Mouse (Mus musculus) gastrocnemius, postnatal 14 days (tissue): ENCODE measurements around the gene C1ql4. TPM values are rescaled to one million over a fixed set of nuclear protein-coding genes. Genes with fewer than 3 reads are reported as not detected.

ENCODE experiments used
- DNase-seq: peaks from one replicate; pipeline ENCODE4 v3.0.0; 2021; ENCODE audit warnings: mixed read lengths
- intact Hi-C: fragments of 180-260 bp; cut with DNase I; formaldehyde crosslinking; loops from one replicate; pipeline ENCODE4 v1.15.1; 2025; ENCODE audit warnings: low total_unique reads
- total RNA-seq, 2 experiments: library from RNA; stranded (reverse); gene quantifications; 2 replicates each; pipeline ENCODE4 v1.2.3; 2021

Gene C1ql4
- total RNA-seq, 2 experiments from 2014 or later = not detected

DNA sequence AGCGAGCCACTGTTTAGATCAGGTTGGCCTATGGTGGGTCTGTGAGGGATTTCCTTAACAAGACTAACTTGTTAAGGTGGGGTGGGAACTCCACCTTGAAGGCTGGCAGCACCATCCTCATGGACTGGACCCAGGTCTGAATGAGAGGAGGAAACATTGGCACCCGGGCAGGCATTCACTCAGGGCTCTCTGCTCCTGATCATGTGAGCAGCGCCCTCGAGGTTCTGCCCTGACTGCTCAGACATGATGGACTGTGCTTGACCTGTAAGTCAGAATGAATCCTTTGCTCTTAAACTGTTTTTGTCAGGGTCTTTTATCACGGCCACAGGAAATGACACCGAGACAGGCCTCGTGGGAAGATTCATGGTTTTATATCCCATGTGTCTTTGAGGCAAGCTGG is 17.6 kb upstream of the C1ql4 start:
- no peak for DNase-seq
- intact Hi-C loops = no loop called here

GRCm38 (mm10) chr15:99099984-99100383 is 12.4 kb upstream of the C1ql4 start:
- no peak for DNase-seq
- intact Hi-C loops = no loop called here

DNA sequence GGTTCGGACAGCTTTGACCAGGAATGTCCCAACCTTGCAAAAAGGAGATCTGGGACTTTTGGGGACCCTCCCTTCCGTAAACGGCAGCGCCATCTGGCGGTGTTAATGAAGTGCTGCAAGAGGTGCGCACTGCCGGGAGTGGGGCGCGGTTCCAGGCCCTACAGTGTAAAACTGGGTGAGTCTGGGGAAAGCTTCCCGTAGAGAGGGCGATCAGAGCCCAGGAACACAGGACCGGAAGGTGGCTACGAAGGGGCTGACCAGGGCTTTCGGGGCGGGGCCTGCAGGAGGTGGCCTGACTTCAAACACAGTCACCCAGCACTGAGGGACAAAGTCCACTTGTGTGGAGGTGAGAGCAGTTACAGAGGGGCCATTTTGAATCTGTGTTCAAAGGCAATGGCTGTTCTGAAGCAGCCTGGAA is 11.5 kb upstream of the C1ql4 start:
- peak; percentile 66 for DNase-seq
- intact Hi-C loops = no loop called here

GRCm38 (mm10) chr15:99098493-99098861 is 10.9 kb upstream of the C1ql4 start:
- no peak for DNase-seq
- intact Hi-C loops = no loop called here

GRCm38 (mm10) chr15:99097840-99098492 is 10.3 kb upstream of the C1ql4 start:
- intact Hi-C loops = no loop called here
- no peak for DNase-seq

- no peak for DNase-seq
- intact Hi-C loops = no loop called here
Measured at GRCm38 (mm10) chr15:99096831-99097500, 9.3 kb upstream of the C1ql4 start.

DNA sequence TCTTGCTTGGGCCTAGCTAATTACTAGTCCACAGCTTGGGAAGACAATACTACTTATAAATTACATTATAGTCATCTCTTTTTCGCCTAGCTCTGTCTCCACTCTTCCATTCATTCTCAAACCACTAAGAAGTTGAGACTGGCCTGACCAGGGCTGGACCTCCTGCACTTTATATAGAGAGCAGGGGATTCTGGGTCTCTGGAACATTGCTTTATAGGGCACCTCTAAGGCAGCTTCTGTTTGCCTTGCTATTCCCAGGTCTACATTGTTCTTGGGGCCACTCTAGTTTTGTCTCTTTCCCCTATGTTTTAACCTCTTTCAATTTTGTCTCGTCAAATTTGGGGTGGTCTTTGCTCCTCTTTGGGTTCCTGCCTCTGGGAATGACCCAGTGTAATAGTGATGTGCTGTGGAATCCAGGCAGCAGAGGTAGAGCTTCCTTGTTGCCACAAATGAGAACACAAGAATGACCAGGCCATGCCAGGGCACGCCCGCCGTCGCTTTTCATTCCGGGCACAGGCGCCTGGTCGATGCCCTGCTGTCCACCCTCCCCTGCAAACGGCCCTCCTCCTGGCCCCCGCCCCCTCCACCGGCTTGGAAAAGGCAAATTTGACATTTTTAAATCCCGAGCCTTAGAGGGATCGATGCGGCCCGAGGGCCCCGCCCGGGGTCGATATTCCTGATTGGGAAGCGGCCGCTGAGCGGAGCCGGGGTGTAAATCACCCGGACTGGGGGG is 8.6 kb upstream of the C1ql4 start:
- intact Hi-C loops = no loop called here
- DNase-seq = no peak

GRCm38 (mm10) chr15:99095356-99095755 is 7.7 kb upstream of the C1ql4 start:
- DNase-seq = no peak
- intact Hi-C loops = no loop called here

DNA sequence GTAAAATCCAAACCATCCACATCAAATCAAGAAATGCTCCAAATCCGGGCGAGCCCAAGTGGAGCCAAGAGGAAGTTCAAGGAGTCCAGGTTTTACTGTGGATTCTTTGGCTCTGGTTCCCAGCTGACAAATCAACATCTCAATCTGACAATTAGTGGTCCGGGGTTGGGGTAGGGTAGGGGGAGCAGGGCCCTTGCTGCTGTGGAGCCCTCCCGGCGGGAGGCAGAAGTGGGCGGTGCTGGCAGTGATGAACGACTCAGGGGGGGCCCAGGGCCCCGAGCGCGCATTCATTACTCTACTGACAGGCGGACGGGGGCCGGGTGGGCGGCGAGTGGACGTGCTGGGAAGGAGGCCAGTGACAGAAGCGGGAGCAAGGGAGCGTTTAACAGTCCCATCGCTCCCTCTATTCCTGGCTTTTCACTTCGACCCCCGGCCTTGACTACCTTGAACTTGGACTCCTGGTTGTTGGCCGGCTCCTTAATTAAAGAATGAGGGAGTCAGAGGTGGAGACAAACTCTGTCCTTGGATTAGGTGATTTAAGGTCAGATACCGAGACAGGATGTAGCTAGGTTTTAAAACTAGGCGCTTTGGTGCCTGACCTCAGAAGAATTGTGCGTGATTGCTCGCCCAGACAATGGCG is 7.1 kb upstream of the C1ql4 start:
- intact Hi-C loops = loop anchor here (5.0 kb wide), 1 partner anchor 42 kb away; no protein-coding TSS in a partner anchor

DNA sequence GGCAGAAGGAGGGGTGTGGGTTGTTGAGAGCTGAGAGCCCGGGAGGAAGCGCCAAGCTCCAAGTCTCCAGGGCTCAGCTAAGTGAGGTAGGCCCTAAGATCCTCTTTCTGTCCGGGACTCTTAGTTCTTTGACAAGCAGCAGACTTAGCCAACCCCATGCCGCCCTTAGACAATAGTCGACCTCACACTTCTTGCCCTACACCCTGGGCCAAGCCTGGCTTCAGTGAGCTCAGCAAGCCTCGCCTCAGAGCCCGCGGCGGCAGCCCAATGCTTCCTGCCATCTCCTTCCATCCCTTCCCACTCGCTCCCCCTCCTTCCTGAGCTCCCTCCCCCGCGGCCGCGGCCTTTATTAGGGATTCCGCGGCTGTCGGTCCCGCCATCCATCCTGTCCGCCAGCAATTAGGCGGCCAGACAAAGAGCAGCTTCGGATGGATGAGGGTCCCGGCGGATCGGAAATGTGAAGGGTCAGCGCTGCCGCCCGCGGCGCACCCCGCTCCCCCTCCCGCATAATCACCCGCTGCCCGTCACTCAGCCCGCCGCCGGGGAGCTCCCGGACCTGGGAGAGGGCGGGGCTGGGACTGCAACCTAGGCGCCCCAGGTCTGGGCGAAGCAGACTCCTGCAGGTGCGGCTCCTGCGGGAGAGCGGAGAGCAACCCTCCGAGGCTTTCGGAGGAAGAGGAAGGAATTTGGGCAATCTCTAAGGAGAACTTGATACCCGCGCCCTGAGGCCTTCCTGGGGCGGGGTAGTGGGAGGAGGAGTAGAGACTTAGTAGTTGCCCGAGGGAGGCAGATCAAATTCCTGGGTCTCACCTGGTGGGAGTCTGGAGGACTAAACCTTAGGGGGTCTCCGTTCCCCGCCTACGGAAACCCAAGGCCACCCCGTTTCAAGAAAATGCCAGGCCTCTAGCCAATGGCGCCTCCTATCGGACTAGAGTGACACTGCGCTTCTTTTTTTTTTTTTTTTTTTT is 6.0 kb upstream of the C1ql4 start:
- intact Hi-C loops = loop anchor here (5.0 kb wide), 1 partner anchor 41 kb away; no protein-coding TSS in a partner anchor

More for the DNA sequence above, 7.1 kb upstream of the C1ql4 start:
- DNase-seq = no peak

DNA sequence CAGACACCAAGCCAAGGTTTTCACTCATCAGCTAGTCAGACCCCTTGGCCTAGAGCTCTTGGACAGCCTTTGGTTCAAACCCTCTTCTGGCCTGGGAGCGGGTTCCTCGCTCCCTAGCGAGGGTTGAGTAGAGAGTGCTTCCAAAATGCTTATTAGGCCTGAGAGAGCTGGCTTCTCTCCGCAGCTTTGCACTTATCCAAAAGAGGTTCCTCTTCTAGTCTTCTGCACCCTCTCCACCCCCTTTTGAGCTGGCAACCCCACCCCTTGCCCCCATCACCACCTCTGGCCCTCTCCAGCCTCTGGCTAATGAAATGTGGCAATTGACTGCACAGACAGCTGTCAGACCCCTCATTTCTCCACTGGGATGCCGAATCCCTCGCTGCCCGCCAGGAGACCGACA is 5.3 kb upstream of the C1ql4 start, which contains the start of gene Dnajc22:
Gene Dnajc22, plus strand, starts transcription at position 301 of the 400 bp plus-strand sequence.
- no peak for DNase-seq
- intact Hi-C loops = loop anchor here (5.0 kb wide), 1 partner anchor 41 kb away; no protein-coding TSS in a partner anchor

More for the DNA sequence above, 6.0 kb upstream of the C1ql4 start:
- no peak for DNase-seq

DNA sequence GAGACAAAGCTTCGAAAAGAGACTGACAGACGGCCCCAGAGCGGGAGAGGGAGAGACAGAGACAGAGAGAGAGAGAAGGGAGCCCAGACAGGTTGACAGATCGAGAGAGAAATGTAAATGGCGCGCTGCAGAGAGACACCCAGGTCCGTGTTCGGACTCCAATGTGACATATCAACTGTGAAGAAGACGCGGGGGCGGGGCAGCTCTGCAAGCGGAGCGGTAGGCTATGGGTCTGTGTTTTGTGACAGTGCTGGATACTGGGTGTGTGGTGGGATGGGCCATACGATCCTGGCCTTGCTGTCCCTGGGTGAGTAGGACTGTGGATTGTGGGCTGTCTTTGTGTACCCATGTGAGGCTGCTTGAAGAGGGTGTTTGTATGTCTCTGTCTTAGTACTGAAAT is 1.5 kb upstream of the C1ql4 start:
- DNase-seq = no peak
- intact Hi-C loops = loop anchor here (10.0 kb wide), 1 partner anchor 116 kb away; no protein-coding TSS in a partner anchor

- intact Hi-C loops = loop anchor here (10.0 kb wide), 1 partner anchor 117 kb away; no protein-coding TSS in a partner anchor
- DNase-seq = peak; percentile 85
Measured at GRCm38 (mm10) chr15:99088292-99088691, 675 bp upstream of the C1ql4 start.

DNA sequence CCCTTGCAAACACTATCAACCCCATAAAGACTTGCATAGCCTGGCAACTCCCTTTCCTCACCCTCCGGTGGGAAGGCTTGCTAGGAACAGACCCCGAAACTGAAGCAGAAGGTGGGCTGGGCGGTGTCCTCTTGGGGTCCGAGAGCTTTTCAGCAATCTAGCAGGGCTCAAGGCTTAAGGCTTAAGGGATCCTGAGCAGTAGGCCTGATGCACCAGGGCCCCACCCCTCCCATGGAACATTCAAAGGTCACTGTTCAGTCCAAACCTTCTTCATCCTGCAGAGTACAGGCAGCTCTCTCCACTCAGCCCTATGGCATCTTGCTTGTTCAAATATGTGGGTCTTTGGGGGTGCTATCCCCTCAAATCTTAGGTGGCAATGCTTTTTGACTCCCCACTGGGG is 1.6 kb downstream of the C1ql4 start:
- intact Hi-C loops = loop anchor here (10.0 kb wide), 1 partner anchor 119 kb away; no protein-coding TSS in a partner anchor
- DNase-seq = no peak

DNA sequence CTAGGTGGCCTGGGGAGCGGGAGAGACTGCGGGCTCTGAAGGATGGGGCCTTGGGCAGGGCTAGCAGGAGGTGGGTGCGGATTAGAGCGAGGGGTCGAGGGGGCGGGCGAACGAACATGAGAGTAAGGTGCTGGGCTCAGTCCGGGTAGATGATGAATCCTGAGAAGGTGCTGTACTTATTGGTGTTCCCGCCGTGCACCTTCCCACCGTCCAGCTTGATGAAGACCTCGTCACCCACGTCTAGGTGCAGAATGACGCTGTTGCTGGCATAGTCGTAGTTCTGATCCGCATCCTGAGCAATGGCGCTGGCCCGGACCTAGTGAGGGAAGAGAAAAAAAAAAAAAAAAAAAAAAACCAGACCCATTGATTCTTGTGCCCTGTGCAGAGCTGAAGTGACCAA is 3.0 kb downstream of the C1ql4 start:
- no peak for DNase-seq
- intact Hi-C loops = loop anchor here (10.0 kb wide), 1 partner anchor 120 kb away; no protein-coding TSS in a partner anchor

DNA sequence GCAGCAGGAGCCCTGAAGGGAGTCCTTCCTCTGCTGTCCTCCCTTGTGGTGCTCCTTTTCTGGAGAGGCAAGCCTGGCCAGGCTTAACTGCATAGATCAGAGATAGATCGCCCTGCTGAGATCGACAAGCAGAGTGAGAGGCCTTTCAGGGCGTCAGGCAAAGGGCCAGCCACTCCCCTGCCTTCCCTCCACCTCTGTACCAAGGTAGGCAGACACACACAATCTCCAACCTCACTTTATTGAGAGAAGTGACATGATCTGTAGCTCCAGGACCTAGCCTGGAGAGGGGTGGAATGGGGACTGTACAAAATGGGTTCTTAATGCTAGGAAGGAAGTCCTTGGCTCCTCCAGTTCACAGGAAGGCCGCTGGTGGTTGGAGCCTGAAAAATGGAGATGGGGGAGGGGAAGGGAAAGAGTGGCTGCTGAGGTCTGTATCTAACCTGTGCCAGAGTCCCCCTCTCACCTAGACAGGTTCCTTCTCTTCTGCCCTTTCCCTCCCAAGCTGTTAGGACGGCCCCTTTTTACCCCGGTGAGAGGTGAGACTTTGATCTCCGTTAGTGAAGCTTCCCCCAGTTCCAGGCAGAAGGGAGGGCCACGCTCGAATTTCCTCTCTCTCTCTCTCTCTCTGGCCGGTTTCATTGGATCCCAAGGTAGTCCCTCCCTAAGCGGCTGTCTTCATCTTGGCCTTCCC is 3.6 kb downstream of the C1ql4 start:
- DNase-seq = no peak
- intact Hi-C loops = loop anchor here (10.0 kb wide), 1 partner anchor 121 kb away; no protein-coding TSS in a partner anchor

- DNase-seq = no peak
- intact Hi-C loops = loop anchor here (10.0 kb wide), 1 partner anchor 122 kb away; no protein-coding TSS in a partner anchor
Measured at GRCm38 (mm10) chr15:99083258-99083657, 4.4 kb downstream of the C1ql4 start.

DNA sequence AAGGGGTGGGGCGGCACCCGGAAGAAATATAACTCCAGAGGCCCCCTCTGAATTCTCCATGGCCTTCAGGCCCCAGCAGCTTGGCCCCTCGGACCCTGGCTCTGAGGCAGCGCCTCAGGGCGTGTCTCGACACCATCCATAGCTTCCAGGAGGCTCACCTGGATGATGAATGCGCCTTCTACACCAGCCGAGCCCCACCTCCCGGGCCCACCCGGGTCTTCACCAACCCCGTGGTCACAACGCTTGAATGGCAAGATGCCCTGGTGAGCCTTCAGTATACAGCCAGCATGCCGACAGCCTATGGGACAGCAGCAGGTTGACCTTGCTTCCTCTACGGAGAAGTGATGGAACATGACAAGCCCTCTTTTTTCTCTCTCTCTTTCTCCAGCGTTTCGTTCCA is 4.8 kb downstream of the C1ql4 start:
- intact Hi-C loops = loop anchor here (10.0 kb wide), 1 partner anchor 122 kb away; no protein-coding TSS in a partner anchor
- DNase-seq = no peak
